Mouse (Mus musculus) heart, postnatal 25 days (tissue): ENCODE measurements around the gene Zmynd12. TPM values are rescaled to one million over a fixed set of nuclear protein-coding genes. Genes with fewer than 3 reads are reported as not detected.

ENCODE experiments used
- DNase-seq: peaks from one replicate; pipeline ENCODE4 v3.0.0; 2022; ENCODE audit warnings: low spot score
- intact Hi-C: fragments of 180-260 bp; cut with DNase I; formaldehyde crosslinking; loops from one replicate; pipeline ENCODE4 v1.15.1; 2025
- total RNA-seq, 2 experiments: library from RNA; stranded (reverse); gene quantifications; 2 replicates each; pipeline ENCODE4 v1.2.3; 2021

Gene Zmynd12
- not detected for total RNA-seq

DNA sequence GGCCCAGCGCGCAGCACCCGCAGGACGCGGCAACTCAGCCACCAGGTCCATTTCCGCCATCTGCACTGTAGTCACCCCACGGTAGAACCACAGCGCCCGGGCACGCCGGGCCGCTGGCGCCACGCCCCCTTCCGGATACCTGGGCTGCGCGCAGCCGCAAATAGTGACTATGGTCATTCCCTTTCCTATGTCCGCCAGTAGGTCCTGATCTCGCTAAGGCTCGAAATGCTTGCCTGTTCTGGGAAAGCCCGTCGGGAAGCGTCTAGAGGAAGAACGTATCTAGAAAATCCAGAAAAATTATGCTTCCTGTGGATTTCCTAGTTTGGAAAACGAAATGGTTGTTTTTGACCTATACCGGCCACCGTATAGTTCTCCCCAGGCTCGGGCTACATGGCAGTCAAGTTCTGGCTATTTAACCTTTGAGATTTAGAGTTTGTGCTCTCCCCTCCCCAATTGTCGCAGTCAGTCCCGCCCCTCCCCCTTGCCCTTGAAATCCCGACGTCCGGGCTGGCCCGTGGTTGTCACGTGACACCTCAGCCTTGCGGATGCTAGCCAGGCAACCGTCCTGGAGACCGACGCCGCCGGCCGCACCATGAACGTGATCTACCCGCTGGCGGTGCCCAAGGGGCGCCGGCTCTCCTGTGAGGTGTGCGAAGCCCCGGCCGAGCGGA is at the start of gene Zmynd12, which contains the start of gene Ppcs:
Gene Zmynd12 (plus strand): TSS at position 521 of the 671 bp plus-strand sequence.
Gene Ppcs (minus strand): TSS at position 127 of the 671 bp plus-strand sequence.
- DNase-seq: peak; percentile 80
- intact Hi-C loops: loop anchor here (2.0 to 5.0 kb wide), 4 partner anchors 100 to 175 kb away; partner anchors contain the start of genes Frg2f1 and Ppih

DNA sequence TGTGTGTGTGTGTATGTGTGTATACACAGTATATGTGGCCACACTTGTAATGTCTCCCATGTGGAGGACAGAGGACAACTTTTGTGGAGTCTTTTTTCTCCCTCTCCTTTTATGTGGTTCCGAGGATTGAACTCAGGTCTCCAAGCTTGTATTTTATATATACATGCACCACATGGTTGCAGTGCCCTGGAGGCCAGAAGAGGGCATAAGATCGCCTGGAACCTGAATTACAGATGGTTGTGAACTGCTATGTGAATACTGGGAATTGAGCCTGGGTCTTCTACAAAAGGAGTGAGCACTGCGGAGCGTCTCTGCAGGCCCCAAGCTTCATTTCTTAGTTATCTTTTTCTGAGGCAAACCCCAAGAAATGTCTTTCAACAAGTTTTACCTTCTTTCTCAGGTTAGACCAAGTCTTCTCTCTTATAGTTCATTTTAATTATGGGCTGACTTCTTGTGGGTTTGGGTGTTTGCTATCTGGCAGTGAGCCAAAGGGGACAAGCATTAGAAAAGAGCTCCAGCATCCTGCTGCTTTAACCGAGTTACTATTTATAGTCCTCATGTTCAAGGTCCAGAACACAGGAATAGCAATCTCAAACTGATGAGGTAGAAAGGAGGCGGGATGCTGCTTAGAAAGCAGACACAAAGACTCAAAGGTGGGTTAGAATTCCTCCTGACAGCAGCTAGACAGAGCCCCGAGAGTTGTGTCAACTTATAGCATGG is 41.0 kb upstream of the Zmynd12 start:
- intact Hi-C loops: no loop called here
- DNase-seq: no peak

DNA sequence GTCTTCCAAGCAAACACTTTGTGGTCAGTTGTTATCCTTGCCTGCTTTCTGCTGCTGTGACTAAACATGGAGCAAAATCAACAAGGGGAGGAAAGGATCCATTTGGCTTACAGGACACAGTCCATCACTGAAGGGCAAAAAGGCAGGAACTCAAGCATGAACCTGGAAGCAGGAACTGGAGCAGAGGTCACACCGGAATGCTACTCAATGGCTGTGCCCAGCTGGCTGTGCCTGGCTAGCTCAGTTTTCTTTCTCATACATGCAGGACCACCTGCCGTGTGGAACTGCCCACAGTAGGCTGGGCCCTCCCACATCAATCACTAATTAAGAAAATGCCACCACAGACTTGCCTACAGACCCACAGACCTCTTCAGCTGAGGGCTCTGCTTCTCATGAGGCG is 33.4 kb upstream of the Zmynd12 start:
- intact Hi-C loops: no loop called here
- DNase-seq: no peak

DNA sequence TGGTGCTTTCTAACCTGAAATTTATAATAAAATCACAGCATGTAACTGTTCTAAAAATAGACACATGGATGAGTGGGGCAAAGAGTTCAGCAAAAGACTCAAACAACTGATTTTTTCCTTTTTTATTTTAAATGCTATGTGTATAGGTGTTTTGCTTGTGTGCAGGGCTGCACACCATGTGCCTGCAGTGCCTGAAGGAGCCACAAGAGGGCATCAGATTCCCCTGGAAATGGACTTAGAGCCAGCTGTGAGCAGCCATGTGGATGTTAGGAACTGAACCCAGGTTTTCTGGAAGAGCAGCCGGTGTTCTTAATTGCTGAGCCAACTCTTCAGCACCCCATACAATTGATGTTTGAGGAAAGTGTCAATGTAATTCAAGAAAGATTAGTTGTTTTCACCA is 32.2 kb upstream of the Zmynd12 start:
- intact Hi-C loops: no loop called here
- DNase-seq: no peak

DNA sequence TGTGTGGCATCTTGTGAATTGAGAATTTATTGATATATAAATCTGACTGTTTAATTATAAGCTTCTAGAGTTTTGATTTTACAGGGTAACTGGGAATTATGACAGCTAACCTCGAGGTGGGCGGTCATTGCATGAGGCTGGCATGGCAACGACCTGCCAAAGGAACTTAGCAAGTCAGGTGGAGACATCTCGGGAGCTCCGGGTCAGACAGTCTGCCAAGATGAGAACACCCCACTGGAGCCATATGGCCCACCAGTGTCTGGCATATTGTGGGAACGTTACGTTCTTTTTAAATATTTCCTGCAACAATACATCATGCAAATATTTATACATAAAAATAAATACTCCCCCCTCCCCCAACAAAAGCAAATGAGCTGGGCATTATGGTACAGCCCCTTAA is 23.9 kb upstream of the Zmynd12 start:
- intact Hi-C loops: no loop called here
- no peak for DNase-seq

DNA sequence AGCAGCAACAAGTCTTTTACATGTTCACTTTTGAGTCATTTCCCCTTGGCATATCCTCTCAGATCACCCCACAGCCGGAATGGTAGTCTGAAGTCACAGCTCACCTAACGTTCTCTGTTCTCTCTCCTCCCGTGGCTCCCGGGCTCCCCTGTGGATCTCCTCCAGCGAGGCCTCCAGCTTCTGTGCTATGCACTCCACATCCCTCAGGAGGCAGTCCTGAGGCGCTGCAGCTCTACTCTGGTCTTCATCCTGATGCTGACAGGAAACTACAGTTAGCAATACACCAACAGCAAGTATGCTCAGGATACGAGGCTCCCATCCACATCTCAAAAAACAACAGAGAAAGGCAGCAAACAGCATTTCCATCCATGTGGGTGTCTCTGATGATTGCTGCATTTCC is 21.7 kb upstream of the Zmynd12 start:
- no peak for DNase-seq
- intact Hi-C loops: no loop called here

DNA sequence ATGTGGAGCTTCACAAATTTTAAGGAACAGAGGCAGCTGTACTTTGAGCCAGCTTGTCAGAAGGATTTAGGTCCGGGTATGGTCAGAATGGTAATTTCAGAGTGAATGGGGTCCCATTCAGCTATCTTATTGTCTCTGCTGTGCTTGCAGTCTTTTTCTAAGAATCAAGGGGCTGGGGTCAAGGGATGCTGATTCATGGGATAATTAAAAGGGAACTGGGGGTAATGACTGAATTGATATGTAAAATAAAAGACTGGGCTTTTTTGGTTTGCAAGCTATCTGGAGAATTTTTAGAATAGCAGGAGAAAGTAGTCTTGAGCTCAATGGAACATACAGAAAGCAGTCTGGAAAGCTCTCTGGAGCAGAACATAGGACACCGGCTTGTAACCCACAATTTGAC is 19.2 kb upstream of the Zmynd12 start:
- intact Hi-C loops: no loop called here
- no peak for DNase-seq

DNA sequence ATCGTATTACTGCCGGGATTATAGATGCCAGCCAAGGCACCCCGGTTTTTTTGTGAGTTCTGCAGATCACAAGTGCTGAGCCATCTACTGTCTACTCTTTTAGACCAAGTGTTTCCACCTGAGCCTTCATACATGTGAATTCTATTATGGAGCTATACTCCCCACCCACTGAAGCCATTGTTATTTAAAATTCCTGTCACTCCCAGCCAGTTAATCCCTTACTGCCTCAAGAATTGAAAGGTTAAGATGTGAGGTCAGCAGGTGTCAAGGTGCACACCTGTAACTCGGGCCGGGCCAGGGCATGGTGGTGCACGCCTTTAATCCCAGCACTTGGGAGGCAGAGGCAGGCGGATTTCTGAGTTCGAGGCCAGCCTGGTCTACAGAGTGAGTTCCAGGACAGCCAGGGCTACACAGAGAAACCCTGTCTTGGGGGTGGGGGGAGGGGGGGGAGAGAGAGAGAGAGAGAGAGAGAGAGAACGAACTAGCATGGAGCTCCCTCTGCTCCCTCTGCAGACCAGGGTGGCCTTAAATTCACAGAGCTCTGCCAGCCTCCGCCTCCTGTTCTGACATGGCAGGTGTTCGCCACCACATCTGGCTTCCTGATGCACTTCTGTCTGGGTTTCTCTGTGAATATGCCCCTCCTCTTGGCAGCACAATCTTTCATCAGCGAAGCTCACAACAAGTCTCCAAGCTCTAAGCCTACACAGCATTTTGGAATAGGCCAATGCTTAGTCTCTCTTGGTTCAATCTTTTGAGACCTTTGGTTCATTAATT is 10.6 kb upstream of the Zmynd12 start:
- no peak for DNase-seq
- intact Hi-C loops: no loop called here

DNA sequence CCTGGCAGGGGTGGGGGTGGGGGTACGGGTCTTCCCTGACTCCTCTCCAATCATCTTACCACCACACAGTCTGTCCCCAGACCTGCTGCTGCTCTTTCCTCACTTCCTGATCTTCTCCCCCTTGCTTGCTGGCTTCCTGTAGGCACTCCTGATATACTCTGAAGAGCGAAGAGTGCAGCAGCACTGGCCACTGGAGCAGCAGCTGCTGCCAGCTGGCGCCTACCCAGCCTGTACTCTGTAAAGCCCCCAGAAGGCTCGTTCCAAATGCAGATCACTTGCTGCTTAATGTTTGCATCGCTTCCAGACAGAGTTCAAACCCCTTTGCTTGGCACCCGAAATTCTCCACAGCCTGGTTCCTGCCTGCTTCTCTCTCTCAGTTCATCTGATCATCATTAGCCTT is 9.8 kb upstream of the Zmynd12 start:
- no peak for DNase-seq
- intact Hi-C loops: no loop called here

DNA sequence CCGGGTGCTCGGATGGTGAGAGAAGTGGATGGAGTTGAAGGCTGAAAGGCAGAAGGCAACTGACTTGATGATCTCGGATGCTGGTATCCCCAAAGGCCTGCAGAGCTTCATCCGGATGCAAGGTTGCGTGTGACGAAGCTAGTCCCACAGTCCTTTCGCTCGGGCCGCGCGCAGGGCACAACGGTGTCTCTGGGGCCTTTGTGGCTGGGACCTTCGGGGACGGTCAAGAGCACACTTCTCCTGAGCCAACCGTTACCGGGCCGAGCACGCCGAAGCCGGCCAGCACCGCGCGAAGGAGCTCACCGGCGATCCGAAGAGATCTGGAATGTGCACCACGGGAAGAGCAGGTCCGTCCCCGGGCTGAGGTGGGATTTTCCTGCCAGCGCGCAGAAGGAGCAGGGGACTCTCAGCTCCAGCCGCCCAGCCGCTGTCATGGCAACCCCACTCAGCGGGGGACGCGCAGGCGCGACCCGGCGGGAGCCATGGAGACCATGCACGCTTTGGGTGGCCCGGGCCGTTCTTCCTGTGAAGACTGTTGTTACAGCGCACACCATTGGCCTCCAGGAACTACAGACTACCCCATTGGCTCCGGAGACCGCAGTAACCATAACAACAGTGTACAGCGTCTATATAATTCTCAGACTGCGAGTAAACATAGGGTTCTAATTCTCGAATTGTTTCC is 7.4 kb upstream of the Zmynd12 start, which contains the start of gene Ccdc30:
Gene Ccdc30 (minus strand): TSS at position 450 of the 682 bp plus-strand sequence.
- intact Hi-C loops: no loop called here

DNA sequence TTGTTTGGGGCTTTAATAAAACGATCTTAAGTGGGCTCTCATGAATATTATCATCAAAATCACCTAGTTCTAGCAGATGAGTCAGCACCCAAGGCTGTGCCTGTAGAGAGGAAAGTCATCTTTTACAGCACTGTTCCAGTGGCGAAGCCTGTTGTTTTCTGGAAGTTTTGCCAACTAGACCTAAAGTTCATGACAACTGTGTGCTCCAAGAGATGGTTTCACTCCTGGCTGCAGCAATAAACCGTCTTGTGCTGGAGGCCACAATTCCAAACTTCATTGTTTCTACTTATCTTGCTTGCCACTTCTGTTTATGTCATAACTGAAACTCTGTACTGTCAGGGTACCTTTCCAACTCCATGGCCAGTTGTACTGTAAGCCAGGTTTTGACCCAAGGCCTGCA is 5.3 kb upstream of the Zmynd12 start:
- no peak for DNase-seq
- intact Hi-C loops: no loop called here

More for the DNA sequence above, 7.4 kb upstream of the Zmynd12 start, which contains the start of gene Ccdc30:
- DNase-seq: peak; percentile 80

DNA sequence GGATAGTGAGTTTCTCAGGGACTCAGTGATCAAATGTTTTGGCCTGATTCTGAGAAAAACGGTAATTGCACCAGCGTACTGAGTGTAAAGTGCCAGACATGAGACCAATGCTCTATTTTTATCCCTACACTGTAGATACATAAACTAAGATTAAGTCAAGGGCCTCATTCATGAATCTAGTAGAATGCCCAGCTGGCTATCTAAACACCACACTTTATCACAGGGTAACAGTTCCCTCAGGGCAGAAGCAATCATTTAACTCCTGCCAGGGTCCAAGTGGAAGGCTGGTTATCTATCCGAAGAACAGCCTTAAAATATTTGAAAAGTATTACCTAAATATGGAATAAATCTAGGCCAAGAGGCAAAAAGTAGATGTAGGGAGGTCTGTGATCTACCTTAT is 4.7 kb upstream of the Zmynd12 start:
- no peak for DNase-seq
- intact Hi-C loops: no loop called here

DNA sequence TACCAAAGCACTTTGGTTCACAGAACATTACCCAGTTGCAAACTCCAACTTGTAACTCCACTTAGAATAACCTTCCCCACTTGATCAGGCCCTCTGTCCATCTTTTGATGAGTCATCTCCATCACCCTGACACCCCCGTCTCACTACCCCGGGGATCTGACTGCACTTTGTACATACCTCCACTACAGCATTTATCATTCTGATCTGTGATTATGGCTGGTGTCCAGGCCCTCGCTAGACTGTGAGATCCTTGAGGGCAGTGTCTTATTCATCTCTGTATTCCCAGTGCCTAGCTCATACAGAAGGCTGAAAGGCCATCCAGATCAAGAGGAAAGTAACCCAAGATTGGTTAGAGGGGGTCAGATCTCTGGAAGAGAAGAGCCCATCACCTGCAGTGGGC is 1.4 kb upstream of the Zmynd12 start:
- no peak for DNase-seq
- intact Hi-C loops: loop anchor here (5.0 kb wide), 3 partner anchors 99 to 174 kb away; partner anchors contain the start of gene Ppih

DNA sequence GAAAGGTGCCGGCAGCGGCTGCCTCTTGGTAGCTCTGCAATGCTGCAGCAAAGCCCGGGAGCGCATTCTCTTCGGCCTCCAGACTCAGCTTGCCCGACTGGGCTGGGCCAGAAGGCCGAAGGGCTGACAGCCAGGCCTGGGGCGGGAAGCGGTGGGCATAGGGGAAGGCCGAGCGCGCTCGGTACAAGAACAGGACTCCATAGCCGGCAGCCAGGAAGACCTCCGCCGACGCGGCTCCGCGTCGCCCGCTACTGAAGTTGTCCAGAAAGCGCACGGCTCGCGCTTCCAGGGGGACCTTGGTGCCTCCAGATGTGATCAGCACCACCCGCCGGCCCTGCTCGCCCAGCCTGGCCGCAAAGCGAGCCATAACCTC is 707 bp upstream of the Zmynd12 start:
- intact Hi-C loops: loop anchor here (2.0 to 5.0 kb wide), 4 partner anchors 100 to 175 kb away; partner anchors contain the start of genes Frg2f1 and Ppih
- DNase-seq: no peak

DNA sequence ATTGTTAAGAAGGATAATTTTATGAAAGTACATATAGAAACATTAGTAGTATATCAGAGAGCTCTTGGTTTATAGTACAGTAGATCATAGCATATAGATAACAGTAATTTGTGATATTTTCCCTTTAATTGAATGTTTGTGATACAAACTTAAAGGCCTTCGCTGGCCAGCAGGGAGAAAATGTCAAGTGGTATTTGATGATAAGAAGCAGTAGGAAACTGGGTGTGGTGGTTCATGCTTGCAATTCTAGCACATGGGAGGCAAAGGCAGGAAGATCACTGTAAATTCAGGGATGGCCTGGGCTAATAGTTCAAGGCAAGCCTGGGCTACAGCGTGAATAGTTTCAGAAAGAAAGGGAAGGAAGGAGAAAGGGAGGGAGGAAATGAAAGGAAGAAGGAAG is 2.5 kb downstream of the Zmynd12 start:
- intact Hi-C loops: no loop called here
- DNase-seq: no peak

DNA sequence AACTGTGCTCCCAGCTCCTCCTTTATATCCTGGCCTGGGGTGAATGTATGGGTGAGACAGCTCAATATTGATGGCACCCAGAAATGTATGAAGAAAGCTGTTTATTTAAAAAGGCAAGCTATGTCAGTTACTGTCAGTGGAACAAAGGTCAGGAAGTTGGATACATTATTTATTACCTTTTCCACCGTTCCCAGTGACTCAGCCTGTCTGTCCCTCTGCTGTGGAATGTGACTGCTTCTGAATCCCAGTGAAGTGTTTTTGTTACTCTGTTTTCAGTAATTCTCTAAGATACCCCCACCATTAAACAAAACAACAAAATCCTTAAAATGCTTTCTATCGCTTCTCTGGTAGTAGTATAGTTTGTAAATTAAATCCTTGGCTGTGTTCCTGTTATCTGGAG is 3.0 kb downstream of the Zmynd12 start:
- intact Hi-C loops: no loop called here
- no peak for DNase-seq

DNA sequence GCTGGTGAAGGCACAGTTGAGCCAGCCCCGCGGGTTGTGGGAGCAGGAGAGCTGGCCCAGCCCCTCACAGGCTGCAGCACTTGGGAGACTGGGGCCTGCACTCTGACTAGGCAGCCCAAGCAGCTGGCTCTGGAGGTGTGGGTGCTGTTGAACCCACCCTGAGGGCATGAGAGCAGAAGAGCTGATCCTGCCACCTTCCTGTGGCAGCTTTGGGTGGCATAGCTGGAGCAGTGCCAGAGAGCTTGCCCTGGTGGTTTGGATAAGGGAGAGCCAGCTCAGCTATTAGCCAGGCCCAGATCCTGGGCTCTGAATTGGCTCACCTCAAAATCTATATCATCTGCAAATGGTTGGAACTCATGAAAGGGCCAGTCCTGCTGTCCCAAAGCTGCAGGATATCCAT is 5.1 kb downstream of the Zmynd12 start:
- intact Hi-C loops: no loop called here
- no peak for DNase-seq

DNA sequence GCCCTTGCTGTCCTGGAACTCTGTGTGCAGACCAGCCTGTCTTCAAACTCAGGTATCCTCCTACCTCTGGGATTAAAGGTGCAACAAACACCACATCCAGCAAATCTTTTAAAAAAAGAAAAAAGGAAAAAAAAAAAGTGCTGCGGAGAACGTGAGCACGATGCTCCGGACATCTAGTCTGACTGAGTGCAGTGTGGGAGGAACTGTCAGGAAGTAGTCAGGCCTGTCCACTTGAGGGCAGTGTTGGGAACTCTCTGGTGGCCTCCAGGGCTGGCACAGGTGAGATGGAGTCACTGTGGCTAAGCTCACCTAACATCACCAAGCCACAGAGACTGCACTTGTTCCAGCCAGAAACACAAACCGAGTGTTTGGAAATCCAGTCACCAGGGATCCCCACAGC is 8.1 kb downstream of the Zmynd12 start:
- intact Hi-C loops: loop anchor here (5.0 kb wide), 1 partner anchor 192 kb away; no protein-coding TSS in a partner anchor
- DNase-seq: no peak

DNA sequence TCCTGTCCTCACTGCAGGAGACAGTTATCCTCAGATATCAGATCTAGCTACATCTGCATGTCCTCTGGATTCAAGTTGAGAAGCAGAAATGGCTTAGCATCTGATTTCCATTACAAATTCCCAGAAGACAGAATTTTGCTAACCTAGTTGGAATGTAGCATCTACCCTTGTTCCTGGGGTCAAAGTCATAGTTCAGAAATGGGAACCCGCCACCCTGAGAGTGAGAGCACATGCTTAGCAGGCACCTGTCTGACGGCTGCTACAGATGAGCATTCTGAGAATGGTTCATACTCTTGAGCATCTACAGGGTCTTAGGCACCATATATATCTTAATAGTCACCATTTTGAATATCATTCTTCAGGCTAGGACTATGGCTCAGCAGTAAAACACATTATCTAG is 15.3 kb downstream of the Zmynd12 start:
- no peak for DNase-seq
- intact Hi-C loops: no loop called here

DNA sequence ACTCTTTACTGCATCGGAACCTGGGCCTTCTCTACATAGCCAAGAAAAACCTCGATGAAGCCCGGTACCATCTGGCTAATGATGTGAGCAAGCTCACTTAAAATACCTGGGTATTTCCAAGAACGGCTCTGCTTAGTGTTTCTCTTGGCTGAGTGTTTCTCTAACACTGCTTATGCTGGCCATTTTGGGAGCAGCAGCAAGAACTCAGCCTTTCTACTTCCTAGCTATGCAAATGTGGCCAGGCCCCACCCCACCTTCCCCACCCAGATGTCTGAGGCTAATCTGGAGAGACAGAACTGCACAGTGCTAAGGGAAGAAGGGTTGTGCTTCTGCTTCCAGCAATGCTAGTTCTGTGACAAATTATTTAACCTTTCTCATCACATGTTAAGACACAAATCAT is 19.2 kb downstream of the Zmynd12 start:
- intact Hi-C loops: no loop called here
- no peak for DNase-seq
